Mouse (Mus musculus) neural tube, embryonic 14.5 days (tissue): ENCODE results near the gene Pde3a. TPM values are rescaled to one million over a fixed set of nuclear protein-coding genes. Genes with fewer than 3 reads are reported as not detected.

Experiments
- ATAC-seq: fragments of 200-750 bp; cut with Nextera tagmentation; 2 replicates; pipeline ENCODE4 v1.8.0; 2017; ENCODE audit warnings: low read depth, mild to moderate bottlenecking, moderate TSS enrichment, moderate library complexity
- H3K27ac ChIP-seq: fragments of 300-500 bp; sonication (generic); 2 replicates; pipeline ENCODE4 v1.5.1; 2014; ENCODE audit warnings: low read depth, mild to moderate bottlenecking, control low read depth, low read length, moderate library complexity, mixed read lengths
- H3K27me3 ChIP-seq: fragments of 300-500 bp; sonication (generic); 2 replicates; pipeline ENCODE4 v1.6.1; 2014; ENCODE audit warnings: low read length; ENCODE audit not compliant: control insufficient read depth, insufficient read depth
- H3K36me3 ChIP-seq: fragments of 300-500 bp; sonication (generic); 2 replicates; pipeline ENCODE4 v1.6.1; 2014; ENCODE audit warnings: low read length, mixed read lengths; ENCODE audit not compliant: control insufficient read depth, insufficient read depth
- H3K4me1 ChIP-seq: fragments of 300-500 bp; sonication (generic); 2 replicates; pipeline ENCODE4 v1.6.1; 2014; ENCODE audit warnings: low read length; ENCODE audit not compliant: control insufficient read depth, insufficient read depth
- H3K4me2 ChIP-seq: fragments of 300-500 bp; sonication (generic); 2 replicates; pipeline ENCODE4 v1.6.1; 2014; ENCODE audit warnings: mild to moderate bottlenecking, low read depth, low read length, control low read depth
- H3K4me3 ChIP-seq: fragments of 300-500 bp; sonication (generic); 2 replicates; pipeline ENCODE4 v1.5.1; 2014; ENCODE audit warnings: low read depth, low read length, control low read depth, mixed read lengths
- H3K9ac ChIP-seq: fragments of 300-500 bp; sonication (generic); replicated peaks from 2 replicates; pipeline ENCODE4 v1.6.1; 2014; ENCODE audit warnings: low read depth, mild to moderate bottlenecking, control low read depth, low read length, mixed read lengths
- H3K9me3 ChIP-seq: fragments of 300-500 bp; sonication (generic); 2 replicates; pipeline ENCODE4 v1.6.1; 2016; ENCODE audit warnings: low read length; ENCODE audit not compliant: control insufficient read depth
- WGBS: fragments of 180-500 bp; shearing (Covaris S2); extraction: QIAGEN DNeasy Blood & Tissue Kit; methylation state at CpG from one replicate; pipeline ENCODE4 v1.1.7; 2014; 5-methylcytosine and 5-hydroxymethylcytosine counted together
- polyA plus RNA-seq: library from polyadenylated mRNA; unstranded; fragments of >200 nt; fragmentation: Nextera tagmentation; extraction: Ambion mirVana; gene quantifications from 2 replicates; pipeline ENCODE4 v1.2.1, GENCODE M21; 2014

The Pde3a gene
- polyA plus RNA-seq, result 2.3 and 3.1 TPM in 2 replicates

- under 1% methylated on average over 21 of the region's 28 CpGs for WGBS
- Histone ChIP-seq H3K27me3 (peaks cover 15% of the 10 kb centered on the region), H3K9ac (peak within 1 kb of the TSS; percentile 66), H3K4me2 (peak within 1 kb of the TSS; percentile 95), H3K9me3 (no peaks in the 10 kb centered on the region), H3K4me1 (0 out of 2 replicates have a peak, but pooled peaks cover 3% of the 10 kb centered on the region), H3K27ac (peak within 1 kb of the TSS; percentile 16; the same call in 1 of the 2 replicates), H3K4me3 (peak within 1 kb of the TSS; percentile 62), H3K36me3 (no peaks in the 10 kb centered on the region)
- 0 out of 2 replicates have a peak, but pooled peaks have one; percentile 12 for ATAC-seq
Observed at GRCm38 (mm10) chr6:141248691-141249584, at the start of gene Pde3a. Pde3a (plus strand) TSS chr6:141249269.

- Histone ChIP-seq H3K4me2 (no peak overlapping the region), H3K9ac (no peak overlapping the region), H3K4me1 (no peaks in the 10 kb centered on the region), H3K27me3 (no peaks in the 10 kb centered on the region), H3K4me3 (no peak overlapping the region), H3K36me3 (no peaks in the 10 kb centered on the region), H3K27ac (no peak overlapping the region), H3K9me3 (no peaks in the 10 kb centered on the region)
- ATAC-seq, result no peak
Observed at GRCm38 (mm10) chr6:141200173-141200615, 48.9 kb upstream of the Pde3a start.

- ATAC-seq, result no peak
Observed at GRCm38 (mm10) chr6:141207531-141207930, 41.5 kb upstream of the Pde3a start.

GRCm38 (mm10) chr6:141208283-141208872 lies 40.7 kb upstream of the Pde3a start:
- Histone ChIP-seq H3K4me1 (no peaks in the 10 kb centered on the region), H3K4me2 (no peak overlapping the region), H3K9me3 (no peaks in the 10 kb centered on the region), H3K27me3 (no peaks in the 10 kb centered on the region), H3K36me3 (no peaks in the 10 kb centered on the region), H3K9ac (no peak overlapping the region), H3K27ac (no peak overlapping the region), H3K4me3 (no peak overlapping the region)
- 94% methylated on average over 1 of the region's 1 CpGs for WGBS
- ATAC-seq, result no peak

More at GRCm38 (mm10) chr6:141207531-141207930, 41.5 kb upstream of the Pde3a start:
- no peak overlapping the region for H3K4me3 ChIP-seq
- WGBS, result 88% methylated on average over 6 of the region's 6 CpGs
- H3K9ac ChIP-seq, result no peak overlapping the region
- no peak overlapping the region for H3K4me2 ChIP-seq
- no peaks in the 10 kb centered on the region for H3K27me3 ChIP-seq
- H3K9me3 ChIP-seq, result no peaks in the 10 kb centered on the region
- no peak overlapping the region for H3K27ac ChIP-seq
- H3K36me3 ChIP-seq, result no peaks in the 10 kb centered on the region
- H3K4me1 ChIP-seq, result no peaks in the 10 kb centered on the region

DNA sequence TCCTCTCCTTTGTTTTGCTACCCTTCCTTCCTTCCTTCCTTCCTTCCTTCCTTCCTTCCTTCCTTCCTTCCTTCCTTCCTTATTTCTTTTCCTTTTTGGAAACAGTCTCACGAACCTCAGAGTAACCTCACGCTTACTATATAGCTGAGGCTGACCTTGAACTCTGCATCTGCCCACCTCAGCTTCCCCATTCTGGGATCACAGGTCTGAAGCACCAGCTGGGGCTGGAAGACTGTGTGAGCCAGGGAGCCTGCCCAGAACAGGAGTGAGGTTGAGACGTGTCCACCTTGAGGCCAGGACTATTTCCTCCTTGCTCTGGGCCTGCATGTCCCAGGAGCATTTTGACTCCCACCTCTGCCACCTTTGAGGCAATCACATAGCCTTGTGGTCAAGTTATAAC lies 39.0 kb upstream of the Pde3a start:
- no peak for ATAC-seq
- H3K4me3 ChIP-seq, result no peak overlapping the region
- H3K27me3 ChIP-seq, result no peaks in the 10 kb centered on the region
- H3K4me1 ChIP-seq, result no peaks in the 10 kb centered on the region
- H3K9ac ChIP-seq, result no peak overlapping the region
- no peaks in the 10 kb centered on the region for H3K9me3 ChIP-seq
- 93% methylated on average over 3 of the region's 3 CpGs for WGBS
- no peak overlapping the region for H3K4me2 ChIP-seq
- H3K27ac ChIP-seq, result no peak overlapping the region
- H3K36me3 ChIP-seq, result no peaks in the 10 kb centered on the region

GRCm38 (mm10) chr6:141221081-141221480 lies 28.0 kb upstream of the Pde3a start:
- no peak overlapping the region for H3K9ac ChIP-seq
- 78% methylated on average over 3 of the region's 3 CpGs for whole genome bisulfite sequencing
- no peak overlapping the region for H3K4me3 ChIP-seq
- no peaks in the 10 kb centered on the region for H3K36me3 ChIP-seq
- no peaks in the 10 kb centered on the region for H3K4me1 ChIP-seq
- no peak for ATAC-seq
- no peak overlapping the region for H3K27ac ChIP-seq
- no peaks in the 10 kb centered on the region for H3K27me3 ChIP-seq
- no peak overlapping the region for H3K4me2 ChIP-seq
- no peaks in the 10 kb centered on the region for H3K9me3 ChIP-seq

GRCm38 (mm10) chr6:141226851-141227657 lies 22.0 kb upstream of the Pde3a start:
- H3K27me3 ChIP-seq, result no peaks in the 10 kb centered on the region
- H3K9ac ChIP-seq, result no peak overlapping the region
- H3K4me2 ChIP-seq, result no peak overlapping the region
- WGBS, result 81% methylated on average over 15 of the region's 15 CpGs
- H3K9me3 ChIP-seq, result no peaks in the 10 kb centered on the region
- ATAC-seq, result no peak
- no peaks in the 10 kb centered on the region for H3K36me3 ChIP-seq
- H3K27ac ChIP-seq, result no peak overlapping the region
- H3K4me3 ChIP-seq, result no peak overlapping the region
- H3K4me1 ChIP-seq, result no peaks in the 10 kb centered on the region

DNA sequence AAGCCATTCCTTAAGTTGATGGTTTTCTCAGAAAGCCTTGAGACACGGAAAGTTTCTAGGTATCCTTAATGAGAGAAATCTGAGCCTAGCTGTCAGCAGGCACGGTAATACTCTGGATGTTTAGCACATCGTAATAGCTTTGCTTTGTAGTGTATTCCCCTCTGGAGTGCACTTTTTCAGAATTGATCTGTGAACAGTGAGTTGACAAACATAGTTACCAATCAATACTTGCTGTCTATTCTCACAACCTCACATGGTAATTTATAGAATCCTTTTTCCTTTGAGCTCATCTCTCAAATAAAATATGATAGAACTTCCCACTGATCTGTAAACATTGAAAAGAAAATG lies 21.4 kb upstream of the Pde3a start:
- no peaks in the 10 kb centered on the region for H3K4me1 ChIP-seq
- H3K9me3 ChIP-seq, result no peaks in the 10 kb centered on the region
- 59% methylated on average over 3 of the region's 3 CpGs for WGBS
- H3K9ac ChIP-seq, result no peak overlapping the region
- H3K27ac ChIP-seq, result no peak overlapping the region
- no peaks in the 10 kb centered on the region for H3K27me3 ChIP-seq
- ATAC-seq, result no peak
- H3K4me2 ChIP-seq, result no peak overlapping the region
- H3K36me3 ChIP-seq, result no peaks in the 10 kb centered on the region
- no peak overlapping the region for H3K4me3 ChIP-seq
